Comparison of ENCODE assay signal across 9 mouse cellular contexts in the genomic region with DNA sequence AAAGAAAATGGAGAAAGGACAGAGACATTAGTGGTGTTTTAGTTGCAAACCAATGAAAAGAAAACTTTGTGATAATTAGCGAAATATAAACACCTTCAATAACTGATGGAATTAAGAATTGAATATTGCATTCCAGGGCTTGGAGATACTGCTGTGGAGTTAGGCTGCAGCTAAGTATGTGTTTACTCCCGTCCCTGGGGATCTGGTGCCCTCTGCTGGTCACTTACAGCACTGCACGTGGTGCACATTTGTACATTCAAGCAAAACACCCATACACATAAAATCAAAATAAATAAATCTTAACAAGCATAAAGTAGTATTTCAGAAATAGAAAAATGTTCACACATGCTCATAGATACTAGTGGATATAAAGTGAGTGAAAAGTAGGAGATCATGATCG.
A peak's percentile ranks its signal among the peaks of the same experiment; 100 is the strongest.
DNase-seq lines count a peak whose midpoint lies in the region; ATAC-seq and TF ChIP-seq lines count a peak whose summit lies in the region.
"Had no signal": no experiment of that assay in that cellular context is flagged by ENCODE, and none has a peak within 500 bp of the region (broad histone marks: within the 10 kb centered on the region; RNA-seq: fewer than 3 reads in every experiment).

No protein-coding gene starts in this region.

- DNase-seq in CD4-positive helper T cell, adult 2 months (ENCODE audit: low read depth, low spot score): peak; percentile 60
- DNase-seq in adrenal gland, adult 2 months: peak; percentile 54
- peak; percentile 82 for DNase-seq in embryo, embryonic 10.5 days (ENCODE audit: low spot score)
- peak; percentile 23 for DNase-seq in heart, postnatal 0 days (ENCODE audit: low spot score)
- peak; percentile 82 for DNase-seq in layer of hippocampus, adult 11-12 months (ENCODE audit: low spot score)
- peak; percentile 75 for DNase-seq in ovary, postnatal 10 days (ENCODE audit: low spot score)
- DNase-seq in thymus, postnatal 10 days (ENCODE audit: low spot score in 2 of 2): peak; percentile 12 to 71

- no peak for ATAC-seq in heart, postnatal 0 days (ENCODE audit: insufficient read depth, low read depth)
- ATAC-seq in lung, embryonic 15.5 days (ENCODE audit: borderline replicate concordance, extremely low read depth, low FRiP score, low TSS enrichment): peak; percentile 57; the same call in 1 of the 2 replicates

- H3K9me3 ChIP-seq in heart, postnatal 0 days (replicated peaks; ENCODE audit: control insufficient read depth, low read length): no peaks in the 10 kb centered on the region
- no peaks in the 10 kb centered on the region for H3K9me3 ChIP-seq in lung, embryonic 15.5 days
- H3K9me3 ChIP-seq: heart, embryonic 13.5 days had no signal

- H3K36me3 ChIP-seq in heart, postnatal 0 days (replicated peaks; ENCODE audit: control insufficient read depth, insufficient read depth, low read length): no peaks in the 10 kb centered on the region
- no peaks in the 10 kb centered on the region for H3K36me3 ChIP-seq in lung, embryonic 15.5 days
- H3K36me3 ChIP-seq: heart, embryonic 13.5 days had no signal

- 19% methylated on average over 4 of the region's 4 CpGs for WGBS in heart, postnatal 0 days
- WGBS in lung, embryonic 15.5 days: 16% methylated on average over 4 of the region's 4 CpGs

- H3K4me2 ChIP-seq in heart, postnatal 0 days (ENCODE audit: low read depth, low read length): no peak overlapping the region
- no peak overlapping the region for H3K4me2 ChIP-seq in lung, embryonic 15.5 days
- H3K4me2 ChIP-seq: heart, embryonic 13.5 days had no signal

- H3K27ac ChIP-seq in heart, postnatal 0 days (ENCODE audit: low read depth): no peak overlapping the region
- H3K27ac ChIP-seq in lung, embryonic 15.5 days: no peak overlapping the region
- H3K27ac ChIP-seq: heart, embryonic 13.5 days had no signal

- no peak overlapping the region for H3K4me3 ChIP-seq in heart, postnatal 0 days (ENCODE audit: low read depth, low read length)
- no peak overlapping the region for H3K4me3 ChIP-seq in lung, embryonic 15.5 days
- H3K4me3 ChIP-seq: heart, embryonic 13.5 days had no signal

- peak; percentile 99 for TF ChIP-seq CTCF in heart, postnatal 0 days (IDR thresholded peaks at IDR 0.05; ENCODE audit: low read depth)

- no peaks in the 10 kb centered on the region for H3K27me3 ChIP-seq in heart, postnatal 0 days (ENCODE audit: control insufficient read depth, insufficient read depth, low read length)
- H3K27me3 ChIP-seq in lung, embryonic 15.5 days: no peaks in the 10 kb centered on the region
- H3K27me3 ChIP-seq: heart, embryonic 13.5 days had no signal

- no peak overlapping the region for H3K9ac ChIP-seq in heart, postnatal 0 days (replicated peaks; ENCODE audit: low read depth, low read length)
- H3K9ac ChIP-seq in lung, embryonic 15.5 days: no peak overlapping the region
- H3K9ac ChIP-seq: heart, embryonic 13.5 days had no signal

- H3K4me1 ChIP-seq in heart, postnatal 0 days (ENCODE audit: control insufficient read depth, insufficient read depth): no peaks in the 10 kb centered on the region
- no peaks in the 10 kb centered on the region for H3K4me1 ChIP-seq in lung, embryonic 15.5 days
- H3K4me1 ChIP-seq: heart, embryonic 13.5 days had no signal

- TF ChIP-seq EP300 in heart, postnatal 0 days (IDR thresholded peaks at IDR 0.05; ENCODE audit: low read depth): no peak

Comparison
In these comparisons a context has a peak if more than half of its experiments do, and no peak if none do; other contexts are left out.
1. DNase-seq: peak in every context shown above with its lines; median percentile 82 in embryo, embryonic 10.5 days; 82 in layer of hippocampus, adult 11-12 months; 75 in ovary, postnatal 10 days; 60 in CD4-positive helper T cell, adult 2 months; 54 in adrenal gland, adult 2 months; 42 in thymus, postnatal 10 days; 23 in heart, postnatal 0 days.